Mouse (Mus musculus): Measurements from ENCODE around the gene Zfp654. TPM values are rescaled to one million over a fixed set of nuclear protein-coding genes. Genes with fewer than 3 reads are reported as not detected.

The Zfp654 gene
- polyA plus RNA-seq, 1 experiment from 2014 or later, result 2.6 TPM

DNA sequence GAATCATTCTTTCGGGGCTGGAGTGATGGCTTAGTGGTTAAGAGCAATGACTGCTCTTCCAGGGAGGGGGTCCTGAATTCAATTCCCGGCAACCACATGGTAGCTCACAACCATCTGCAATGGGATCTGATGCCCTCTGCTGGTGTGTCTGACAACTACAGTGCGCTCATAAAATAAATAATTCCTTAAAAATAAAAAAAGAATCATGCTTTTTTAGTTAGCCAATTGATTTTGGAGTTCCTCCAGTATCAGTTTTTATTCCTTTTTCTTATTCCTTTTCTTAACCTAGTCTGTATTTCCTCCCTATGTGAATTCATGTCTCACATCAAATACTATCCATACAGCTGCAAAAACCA is 9.1 kb downstream of the Zfp654 start:
- H3K9me3 ChIP-seq (replicated peaks; ENCODE audit: control insufficient read depth, low read length), result no peaks in the 10 kb centered on the region
- no peaks in the 10 kb centered on the region for H3K36me3 ChIP-seq (ENCODE audit: control insufficient read depth, insufficient read depth)
- no peak overlapping the region for H3K4me3 ChIP-seq (ENCODE audit: low read depth, low read length)
- H3K4me1 ChIP-seq (ENCODE audit: control insufficient read depth, low read depth, low read length), result peaks cover 13% of the 10 kb centered on the region
- no peak for ATAC-seq (ENCODE audit: low read depth)
- H3K27ac ChIP-seq (ENCODE audit: low read length), result no peak overlapping the region; the same call in 1 of the 2 replicates
- H3K4me2 ChIP-seq (ENCODE audit: low read depth, low read length), result peak overlapping the region; percentile 3; the same call in 1 of the 2 replicates
- H3K9ac ChIP-seq (ENCODE audit: low read depth, low read length), result no peak overlapping the region
- 73% methylated on average over 3 of the region's 3 CpGs for WGBS (ENCODE audit: insufficient replicate concordance)
- no peaks in the 10 kb centered on the region for H3K27me3 ChIP-seq (ENCODE audit: control insufficient read depth, insufficient read depth, low read depth, low read length)

DNA sequence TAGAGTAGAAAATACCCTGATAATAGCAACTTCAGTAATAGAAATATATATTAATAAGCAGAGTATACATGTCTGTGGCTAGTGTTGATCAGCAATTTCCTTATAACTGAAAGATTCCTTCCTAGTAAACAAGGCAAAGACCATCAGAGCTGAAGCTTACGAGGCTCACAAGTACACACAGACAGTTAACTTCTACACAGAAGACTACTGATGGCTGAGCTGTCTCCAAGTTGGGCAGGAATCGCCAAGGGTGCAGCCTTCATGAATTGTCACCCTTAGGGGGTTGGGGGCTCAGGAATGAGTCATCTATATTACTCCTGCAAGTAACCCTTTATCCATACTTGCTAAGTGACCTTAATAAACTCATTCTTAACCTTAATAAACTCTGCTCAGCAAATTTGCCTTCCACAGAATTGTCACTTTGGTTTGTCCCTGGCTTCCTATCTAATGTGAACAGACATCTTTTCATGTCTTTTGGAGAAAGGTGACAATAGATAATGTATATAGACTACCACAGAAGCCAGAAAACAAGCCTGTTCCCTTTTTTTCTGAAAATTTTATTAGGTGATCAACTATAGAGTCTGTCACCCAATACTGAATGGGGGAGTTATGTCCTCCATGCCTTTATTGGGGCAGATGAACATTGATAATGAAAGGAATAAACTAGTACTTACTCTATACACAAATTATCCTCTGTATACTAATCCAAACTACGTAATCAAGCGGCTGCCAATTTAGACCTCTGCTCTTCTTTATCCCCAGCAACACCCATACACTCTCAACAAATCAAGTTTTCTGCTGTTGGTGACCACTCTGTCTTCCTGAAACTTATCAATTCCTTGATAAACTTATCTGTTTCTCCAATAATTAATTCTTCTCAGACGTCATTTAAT is 9.7 kb downstream of the Zfp654 start:
- Histone ChIP-seq H3K36me3 (ENCODE audit: control insufficient read depth, insufficient read depth) (no peaks in the 10 kb centered on the region), H3K9ac (ENCODE audit: low read depth, low read length) (no peak overlapping the region), H3K27ac (ENCODE audit: low read length) (peak overlapping the region; percentile 4; the same call in 1 of the 2 replicates), H3K4me2 (ENCODE audit: low read depth, low read length) (peak overlapping the region; percentile 3; the same call in 1 of the 2 replicates), H3K4me1 (ENCODE audit: control insufficient read depth, low read depth, low read length) (peaks cover 13% of the 10 kb centered on the region), H3K27me3 (ENCODE audit: control insufficient read depth, insufficient read depth, low read depth, low read length) (no peaks in the 10 kb centered on the region), H3K9me3 (replicated peaks; ENCODE audit: control insufficient read depth, low read length) (no peaks in the 10 kb centered on the region), H3K4me3 (ENCODE audit: low read depth, low read length) (no peak overlapping the region)
- 49% methylated on average over 5 of the region's 5 CpGs for WGBS (ENCODE audit: insufficient replicate concordance)
- peak; percentile 68 for ATAC-seq (ENCODE audit: low read depth)

DNA sequence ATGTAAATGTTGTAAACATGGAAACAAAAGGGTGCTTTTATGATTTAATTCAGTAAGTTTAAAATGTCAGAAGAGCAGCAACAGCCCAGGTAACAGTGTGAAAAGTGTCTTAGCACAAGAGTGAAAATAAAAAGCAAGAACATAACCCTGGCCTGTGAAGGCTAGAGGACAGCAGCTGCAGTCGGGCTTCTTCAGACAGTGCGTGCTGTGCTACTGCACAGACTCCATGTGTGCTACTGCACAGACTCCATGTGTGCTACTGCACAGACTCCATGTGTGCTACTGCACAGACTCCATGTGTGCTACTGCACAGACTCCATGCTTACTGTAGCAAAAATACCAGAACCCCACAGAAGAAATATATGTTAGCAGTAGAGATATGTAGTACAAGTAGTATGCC is 14.7 kb downstream of the Zfp654 start:
- no peak for ATAC-seq (ENCODE audit: low read depth)
- Histone ChIP-seq H3K4me1 (ENCODE audit: control insufficient read depth, low read depth, low read length) (peaks cover 6% of the 10 kb centered on the region), H3K4me2 (ENCODE audit: low read depth, low read length) (no peak overlapping the region), H3K27me3 (ENCODE audit: control insufficient read depth, insufficient read depth, low read depth, low read length) (no peaks in the 10 kb centered on the region), H3K27ac (ENCODE audit: low read length) (no peak overlapping the region), H3K9me3 (replicated peaks; ENCODE audit: control insufficient read depth, low read length) (no peaks in the 10 kb centered on the region), H3K9ac (ENCODE audit: low read depth, low read length) (no peak overlapping the region), H3K4me3 (ENCODE audit: low read depth, low read length) (no peak overlapping the region), H3K36me3 (ENCODE audit: control insufficient read depth, insufficient read depth) (no peaks in the 10 kb centered on the region)
- WGBS (ENCODE audit: insufficient replicate concordance), result 74% methylated on average over 2 of the region's 2 CpGs

DNA sequence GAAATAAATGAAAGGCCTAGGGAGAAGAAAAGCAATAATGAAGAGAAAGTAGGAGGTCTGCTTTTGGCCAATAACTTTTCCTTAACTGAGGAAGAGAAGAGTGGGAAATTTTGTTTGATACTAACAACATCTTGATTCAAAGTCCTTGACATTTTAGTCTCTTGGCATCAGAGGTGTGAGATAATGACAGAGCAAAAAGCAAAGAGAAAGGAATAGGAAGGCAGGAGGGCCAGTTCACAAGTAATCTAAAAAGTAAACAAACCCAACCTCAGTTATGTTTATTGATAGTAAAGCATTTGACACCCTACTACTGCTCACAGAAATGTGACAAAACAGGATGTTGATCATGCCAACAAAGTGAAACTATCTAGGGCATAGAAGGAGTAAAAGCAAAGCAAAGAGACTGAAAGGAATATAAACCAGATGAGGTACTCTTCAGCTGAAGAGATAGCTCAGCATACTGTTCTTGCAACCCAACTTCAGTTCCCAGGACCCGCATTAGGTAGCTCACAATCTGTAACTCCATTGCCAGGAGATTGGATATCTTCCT is 15.4 kb downstream of the Zfp654 start:
- H3K36me3 ChIP-seq (ENCODE audit: control insufficient read depth, insufficient read depth), result no peaks in the 10 kb centered on the region
- no peak overlapping the region for H3K4me2 ChIP-seq (ENCODE audit: low read depth, low read length)
- 52% methylated on average over 1 of the region's 1 CpGs for WGBS (ENCODE audit: insufficient replicate concordance)
- no peak overlapping the region for H3K27ac ChIP-seq (ENCODE audit: low read length)
- H3K9me3 ChIP-seq (replicated peaks; ENCODE audit: control insufficient read depth, low read length), result no peaks in the 10 kb centered on the region
- no peak overlapping the region for H3K4me3 ChIP-seq (ENCODE audit: low read depth, low read length)
- no peaks in the 10 kb centered on the region for H3K27me3 ChIP-seq (ENCODE audit: control insufficient read depth, insufficient read depth, low read depth, low read length)
- H3K9ac ChIP-seq (ENCODE audit: low read depth, low read length), result no peak overlapping the region
- no peak for ATAC-seq (ENCODE audit: low read depth)
- peaks cover 2% of the 10 kb centered on the region for H3K4me1 ChIP-seq (ENCODE audit: control insufficient read depth, low read depth, low read length)

DNA sequence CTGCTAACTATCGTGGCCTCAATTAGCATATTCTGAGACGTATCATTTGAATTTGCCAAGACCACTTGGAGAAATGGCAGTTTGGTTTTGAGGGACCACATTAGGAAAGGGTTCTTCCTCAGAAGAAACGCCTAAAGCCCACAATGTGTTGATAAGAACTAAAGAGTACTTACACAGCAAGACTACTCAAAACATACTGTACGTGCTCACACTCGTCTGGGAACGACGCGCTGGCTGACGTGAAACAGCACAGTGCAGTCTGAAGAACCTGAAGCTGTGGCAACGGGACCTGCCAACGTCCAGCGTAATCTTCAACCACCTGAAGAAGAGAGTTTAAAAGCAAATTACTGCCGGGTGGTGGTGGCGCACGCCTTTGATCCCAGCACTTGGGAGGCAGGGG is 21.2 kb downstream of the Zfp654 start:
- Histone ChIP-seq H3K9ac (ENCODE audit: low read depth, low read length) (no peak overlapping the region), H3K27ac (ENCODE audit: low read length) (no peak overlapping the region), H3K27me3 (ENCODE audit: control insufficient read depth, insufficient read depth, low read depth, low read length) (no peaks in the 10 kb centered on the region), H3K9me3 (replicated peaks; ENCODE audit: control insufficient read depth, low read length) (no peaks in the 10 kb centered on the region), H3K4me1 (ENCODE audit: control insufficient read depth, low read depth, low read length) (no peaks in the 10 kb centered on the region), H3K36me3 (ENCODE audit: control insufficient read depth, insufficient read depth) (no peaks in the 10 kb centered on the region; the same call in 1 of the 2 replicates), H3K4me2 (ENCODE audit: low read depth, low read length) (no peak overlapping the region), H3K4me3 (ENCODE audit: low read depth, low read length) (no peak overlapping the region)
- 52% methylated on average over 15 of the region's 15 CpGs for WGBS (ENCODE audit: insufficient replicate concordance)
- ATAC-seq (ENCODE audit: low read depth), result 0 out of 2 replicates have a peak, but pooled peaks have one; percentile 35

DNA sequence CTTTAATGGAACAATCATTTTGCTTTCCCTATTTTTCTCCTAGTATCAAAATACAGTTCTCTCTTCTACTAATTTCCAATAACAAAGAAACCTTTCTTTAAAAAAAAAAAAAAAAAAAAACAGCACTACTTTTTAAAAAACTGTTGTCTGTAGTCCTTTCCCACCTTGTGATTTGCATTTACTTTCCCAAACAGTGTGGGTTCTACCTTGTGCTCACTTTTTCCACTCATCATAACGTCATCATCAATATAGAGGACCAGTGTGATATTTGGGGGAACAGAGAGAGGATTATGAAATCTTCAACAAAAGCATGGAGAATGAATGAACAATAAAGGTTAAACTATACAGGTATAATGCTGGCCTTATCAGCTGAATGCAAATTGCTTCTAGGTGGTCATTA is 27.0 kb downstream of the Zfp654 start:
- Histone ChIP-seq H3K36me3 (ENCODE audit: control insufficient read depth, insufficient read depth) (no peaks in the 10 kb centered on the region), H3K4me2 (ENCODE audit: low read depth, low read length) (no peak overlapping the region), H3K4me3 (ENCODE audit: low read depth, low read length) (no peak overlapping the region), H3K9ac (ENCODE audit: low read depth, low read length) (no peak overlapping the region), H3K27me3 (ENCODE audit: control insufficient read depth, insufficient read depth, low read depth, low read length) (no peaks in the 10 kb centered on the region), H3K27ac (ENCODE audit: low read length) (no peak overlapping the region), H3K9me3 (replicated peaks; ENCODE audit: control insufficient read depth, low read length) (no peaks in the 10 kb centered on the region), H3K4me1 (ENCODE audit: control insufficient read depth, low read depth, low read length) (no peaks in the 10 kb centered on the region)
- ATAC-seq (ENCODE audit: low read depth), result no peak
- WGBS (ENCODE audit: insufficient replicate concordance), result 78% methylated on average over 1 of the region's 1 CpGs

DNA sequence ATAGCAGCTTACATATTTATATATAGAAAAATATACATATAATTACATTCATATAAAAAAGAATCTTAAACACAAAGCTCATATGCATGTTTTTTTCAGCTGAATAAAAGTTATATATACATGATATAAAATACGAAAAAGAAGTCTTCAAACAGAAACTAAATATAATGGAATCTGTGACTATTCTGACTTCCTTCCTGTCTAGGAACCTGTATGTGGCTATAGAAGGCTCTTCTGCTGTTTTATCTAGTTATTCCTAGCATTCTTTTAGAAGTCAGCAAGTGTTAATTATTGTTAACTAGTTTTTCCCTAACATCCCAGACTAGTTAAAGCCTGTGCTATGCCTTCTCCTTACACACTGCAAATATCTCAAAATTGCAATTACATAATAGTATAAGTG is 27.6 kb downstream of the Zfp654 start:
- no peak for ATAC-seq (ENCODE audit: low read depth)
- Histone ChIP-seq H3K27me3 (ENCODE audit: control insufficient read depth, insufficient read depth, low read depth, low read length) (no peaks in the 10 kb centered on the region), H3K9ac (ENCODE audit: low read depth, low read length) (no peak overlapping the region), H3K4me2 (ENCODE audit: low read depth, low read length) (no peak overlapping the region), H3K9me3 (replicated peaks; ENCODE audit: control insufficient read depth, low read length) (no peaks in the 10 kb centered on the region), H3K4me3 (ENCODE audit: low read depth, low read length) (no peak overlapping the region), H3K4me1 (ENCODE audit: control insufficient read depth, low read depth, low read length) (no peaks in the 10 kb centered on the region), H3K27ac (ENCODE audit: low read length) (no peak overlapping the region), H3K36me3 (ENCODE audit: control insufficient read depth, insufficient read depth) (no peaks in the 10 kb centered on the region)
- WGBS (ENCODE audit: insufficient replicate concordance), result 63% methylated on average over 1 of the region's 1 CpGs

DNA sequence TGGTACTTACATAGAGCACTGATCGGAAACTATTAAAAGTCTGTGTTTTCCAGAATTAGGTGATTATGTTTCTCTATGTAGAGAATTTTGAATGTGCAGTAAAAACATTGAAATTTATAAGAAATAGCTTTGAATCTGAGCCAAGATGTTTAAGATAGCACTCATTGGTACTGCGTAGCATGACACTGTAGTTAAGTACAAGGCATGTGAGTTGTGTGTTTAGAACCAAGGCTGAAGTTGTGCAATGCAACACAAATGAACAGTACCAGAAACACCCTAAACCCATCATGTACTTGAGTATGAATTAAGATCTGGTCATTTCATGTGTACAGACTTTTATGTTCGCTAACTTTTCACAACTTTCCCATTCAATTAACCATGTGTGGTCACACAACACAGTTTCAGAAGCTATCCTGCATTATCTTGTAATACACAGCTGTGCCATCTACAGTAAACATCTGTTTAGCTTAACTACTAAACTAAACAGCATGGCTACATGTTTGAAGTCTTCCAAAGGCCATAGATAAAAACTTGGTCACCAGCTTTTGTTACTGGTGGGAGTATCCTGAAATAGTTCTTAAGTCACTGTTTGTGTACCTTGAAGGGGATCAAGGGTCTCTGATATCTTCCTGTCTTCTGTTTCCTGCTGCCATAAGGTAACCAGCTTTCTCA is 34.2 kb downstream of the Zfp654 start:
- no peak overlapping the region for H3K4me3 ChIP-seq (ENCODE audit: low read depth, low read length)
- H3K4me2 ChIP-seq (ENCODE audit: low read depth, low read length), result no peak overlapping the region
- H3K9me3 ChIP-seq (replicated peaks; ENCODE audit: control insufficient read depth, low read length), result no peaks in the 10 kb centered on the region
- no peaks in the 10 kb centered on the region for H3K27me3 ChIP-seq (ENCODE audit: control insufficient read depth, insufficient read depth, low read depth, low read length)
- ATAC-seq (ENCODE audit: low read depth), result no peak
- no peaks in the 10 kb centered on the region for H3K4me1 ChIP-seq (ENCODE audit: control insufficient read depth, low read depth, low read length)
- 77% methylated on average over 3 of the region's 3 CpGs for WGBS (ENCODE audit: insufficient replicate concordance)
- H3K36me3 ChIP-seq (ENCODE audit: control insufficient read depth, insufficient read depth), result peaks cover 7% of the 10 kb centered on the region; the same call in 1 of the 2 replicates
- no peak overlapping the region for H3K27ac ChIP-seq (ENCODE audit: low read length)
- no peak overlapping the region for H3K9ac ChIP-seq (ENCODE audit: low read depth, low read length)

DNA sequence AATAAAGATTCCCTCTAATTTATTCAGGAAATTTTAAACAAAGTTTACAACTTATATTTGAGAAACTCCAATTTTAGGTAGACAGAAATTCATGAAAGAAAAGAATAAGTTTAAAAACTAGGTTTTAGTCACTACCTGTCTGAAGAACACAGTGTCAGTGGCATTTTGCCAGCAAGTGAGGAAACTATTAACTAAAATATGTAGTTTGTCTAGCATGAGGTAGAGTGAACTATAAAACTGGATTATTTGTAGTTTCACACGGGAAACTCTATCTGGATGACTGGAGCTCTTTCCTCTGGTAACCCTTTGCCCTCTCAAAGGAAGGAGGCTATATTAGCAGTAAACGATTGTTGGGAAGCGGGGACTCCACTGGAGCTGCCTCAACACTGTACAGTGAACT is 48.4 kb downstream of the Zfp654 start:
- H3K27me3 ChIP-seq (ENCODE audit: control insufficient read depth, insufficient read depth, low read depth, low read length), result no peaks in the 10 kb centered on the region
- 78% methylated on average over 3 of the region's 3 CpGs for WGBS (ENCODE audit: insufficient replicate concordance)
- peaks cover 3% of the 10 kb centered on the region for H3K36me3 ChIP-seq (ENCODE audit: control insufficient read depth, insufficient read depth)
- H3K9ac ChIP-seq (ENCODE audit: low read depth, low read length), result no peak overlapping the region
- no peak overlapping the region for H3K4me2 ChIP-seq (ENCODE audit: low read depth, low read length)
- no peak for ATAC-seq (ENCODE audit: low read depth)
- H3K4me3 ChIP-seq (ENCODE audit: low read depth, low read length), result no peak overlapping the region
- H3K9me3 ChIP-seq (replicated peaks; ENCODE audit: control insufficient read depth, low read length), result no peaks in the 10 kb centered on the region
- no peak overlapping the region for H3K27ac ChIP-seq (ENCODE audit: low read length)
- no peaks in the 10 kb centered on the region for H3K4me1 ChIP-seq (ENCODE audit: control insufficient read depth, low read depth, low read length)

Data from liver, embryonic 16.5 days (tissue).